Mouse (Mus musculus) heart, embryonic 10.5 days (tissue): ENCODE results near the gene Pamr1. TPM values are rescaled to one million over a fixed set of nuclear protein-coding genes. Genes with fewer than 3 reads are reported as not detected.

Experiments used
- DNase-seq: peaks from one replicate; pipeline ENCODE4 v3.0.0-alpha.2; 2017; ENCODE audit warnings: low spot score
- H3K27ac ChIP-seq: fragments of 300-500 bp; sonication (generic); 2 replicates; pipeline ENCODE4 v1.5.1; 2016; ENCODE audit warnings: mild to moderate bottlenecking
- H3K27me3 ChIP-seq: fragments of 300-500 bp; sonication (generic); 2 replicates; pipeline ENCODE4 v1.6.1; 2016; ENCODE audit warnings: mild to moderate bottlenecking; ENCODE audit not compliant: poor library complexity, insufficient read depth, severe bottlenecking
- H3K36me3 ChIP-seq: fragments of 300-500 bp; sonication (generic); 2 replicates; pipeline ENCODE4 v1.6.1; 2016; ENCODE audit warnings: mild to moderate bottlenecking, moderate library complexity
- H3K4me1 ChIP-seq: fragments of 300-500 bp; sonication (generic); 2 replicates; pipeline ENCODE4 v1.6.1; 2016; ENCODE audit warnings: mild to moderate bottlenecking
- H3K4me3 ChIP-seq: fragments of 300-500 bp; sonication (generic); 2 replicates; pipeline ENCODE4 v1.5.1; 2016; ENCODE audit warnings: mild to moderate bottlenecking, moderate library complexity
- H3K9me3 ChIP-seq: fragments of 300-500 bp; sonication (generic); 2 replicates; pipeline ENCODE4 v1.6.1; 2016; ENCODE audit warnings: mild to moderate bottlenecking, moderate library complexity
- WGBS: fragments of 180-500 bp; shearing (Covaris S2); methylation state at CpG from one replicate; pipeline ENCODE4 v1.1.7; 2016; 5-methylcytosine and 5-hydroxymethylcytosine counted together
- polyA plus RNA-seq: library from polyadenylated mRNA; unstranded; fragments of >200 nt; fragmentation: Nextera tagmentation; extraction: Ambion mirVana; gene quantifications from 2 replicates; pipeline ENCODE4 v1.2.1, GENCODE M21; 2016

Pamr1 gene
- polyA plus RNA-seq, 1 experiment from 2014 or later, result 1.9 TPM

- Histone ChIP-seq H3K4me1 (peaks cover 18% of the 10 kb centered on the region), H3K9me3 (no peaks in the 10 kb centered on the region), H3K27me3 (peaks cover 24% of the 10 kb centered on the region), H3K36me3 (no peaks in the 10 kb centered on the region), H3K27ac (no peak overlapping the region), H3K4me3 (no peak overlapping the region)
- 38% methylated on average over 5 of the region's 5 CpGs for WGBS
- DNase-seq, result peak; percentile 63
Measured at GRCm38 (mm10) chr2:102552095-102552537, 2.3 kb downstream of the Pamr1 start.

GRCm38 (mm10) chr2:102557085-102557484 lies 7.3 kb downstream of the Pamr1 start:
- Histone ChIP-seq H3K4me1 (no peaks in the 10 kb centered on the region), H3K4me3 (no peak overlapping the region), H3K9me3 (no peaks in the 10 kb centered on the region), H3K27ac (no peak overlapping the region), H3K36me3 (no peaks in the 10 kb centered on the region), H3K27me3 (no peaks in the 10 kb centered on the region)
- peak; percentile 14 for DNase-seq
- 65% methylated on average over 4 of the region's 4 CpGs for WGBS

DNA sequence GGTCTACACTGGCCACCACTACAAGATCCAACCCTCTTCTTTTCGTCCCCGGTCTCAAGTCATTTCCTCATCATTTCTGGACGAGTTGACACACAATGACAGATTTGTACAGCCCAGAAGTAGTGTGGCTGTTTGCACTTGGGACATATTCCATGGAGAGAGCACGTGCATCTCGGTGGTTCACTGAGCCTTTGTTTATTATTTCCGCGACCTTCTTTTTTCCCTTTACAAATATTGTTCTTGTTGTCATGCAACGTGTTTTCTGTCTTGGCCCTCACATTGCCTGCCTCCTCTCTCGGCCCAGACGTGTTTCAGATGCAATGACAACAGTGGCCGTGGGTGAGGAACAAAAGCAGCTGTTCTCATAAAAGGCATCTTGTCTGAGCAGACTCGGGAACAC lies 9.2 kb downstream of the Pamr1 start:
- DNase-seq, result peak; percentile 66
- Histone ChIP-seq H3K4me1 (no peaks in the 10 kb centered on the region), H3K27ac (no peak overlapping the region), H3K4me3 (no peak overlapping the region), H3K36me3 (no peaks in the 10 kb centered on the region), H3K27me3 (no peaks in the 10 kb centered on the region), H3K9me3 (no peaks in the 10 kb centered on the region)
- 81% methylated on average over 12 of the region's 12 CpGs for WGBS

DNA sequence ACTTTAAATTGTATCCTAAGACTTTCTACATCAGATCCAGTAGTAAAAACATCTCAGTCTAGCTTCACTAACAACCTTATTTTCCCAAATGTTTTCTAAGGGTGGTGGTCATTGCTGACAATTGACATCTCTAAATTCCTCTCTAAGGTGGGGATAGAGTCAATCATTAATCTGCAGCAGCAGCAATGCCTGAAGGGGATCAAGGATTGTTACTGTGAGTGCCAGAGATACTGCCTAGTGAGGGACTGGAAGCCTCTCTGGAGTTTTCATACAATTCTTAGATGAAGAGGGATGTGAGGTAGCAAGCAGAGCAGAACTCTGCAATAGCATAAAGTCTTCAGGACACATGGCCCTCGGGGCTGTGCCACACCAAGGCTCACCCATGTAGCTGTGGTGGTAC lies 14.0 kb downstream of the Pamr1 start:
- WGBS, result 58% methylated on average over 1 of the region's 1 CpGs
- Histone ChIP-seq H3K27ac (no peak overlapping the region), H3K27me3 (no peaks in the 10 kb centered on the region), H3K36me3 (no peaks in the 10 kb centered on the region), H3K4me3 (no peak overlapping the region), H3K4me1 (no peaks in the 10 kb centered on the region), H3K9me3 (no peaks in the 10 kb centered on the region)
- no peak for DNase-seq

DNA sequence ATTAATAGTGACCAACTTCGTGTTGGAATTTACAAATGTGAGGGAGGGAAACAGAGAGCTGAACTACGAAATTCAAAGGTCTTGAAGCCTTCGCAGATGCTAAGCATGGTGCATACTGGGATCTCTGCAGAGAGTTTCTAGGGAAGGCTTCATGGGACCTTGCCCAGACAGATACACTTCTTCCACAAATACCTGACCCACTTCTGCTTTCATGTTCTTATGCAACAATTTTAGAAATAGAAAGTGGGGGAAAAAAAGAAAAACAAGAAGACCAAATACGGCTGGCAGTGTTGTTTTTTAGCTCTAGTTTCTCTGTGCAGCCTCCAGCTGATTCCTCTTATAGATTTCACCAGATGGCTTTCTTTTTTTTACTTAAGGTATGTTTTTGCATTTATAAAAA lies 29.4 kb downstream of the Pamr1 start:
- Histone ChIP-seq H3K27me3 (no peaks in the 10 kb centered on the region), H3K9me3 (no peaks in the 10 kb centered on the region), H3K36me3 (no peaks in the 10 kb centered on the region), H3K4me3 (no peak overlapping the region), H3K27ac (no peak overlapping the region), H3K4me1 (no peaks in the 10 kb centered on the region)
- DNase-seq, result no peak
- WGBS, result 78% methylated on average over 4 of the region's 4 CpGs

- peak; percentile 74 for DNase-seq
- no peaks in the 10 kb centered on the region for H3K36me3 ChIP-seq
- no peak overlapping the region for H3K4me3 ChIP-seq
- H3K27me3 ChIP-seq, result no peaks in the 10 kb centered on the region
- WGBS, result 35% methylated on average over 2 of the region's 2 CpGs
- no peak overlapping the region for H3K27ac ChIP-seq
- H3K9me3 ChIP-seq, result no peaks in the 10 kb centered on the region
- no peaks in the 10 kb centered on the region for H3K4me1 ChIP-seq
Measured at GRCm38 (mm10) chr2:102589977-102590376, 40.2 kb downstream of the Pamr1 start.

DNA sequence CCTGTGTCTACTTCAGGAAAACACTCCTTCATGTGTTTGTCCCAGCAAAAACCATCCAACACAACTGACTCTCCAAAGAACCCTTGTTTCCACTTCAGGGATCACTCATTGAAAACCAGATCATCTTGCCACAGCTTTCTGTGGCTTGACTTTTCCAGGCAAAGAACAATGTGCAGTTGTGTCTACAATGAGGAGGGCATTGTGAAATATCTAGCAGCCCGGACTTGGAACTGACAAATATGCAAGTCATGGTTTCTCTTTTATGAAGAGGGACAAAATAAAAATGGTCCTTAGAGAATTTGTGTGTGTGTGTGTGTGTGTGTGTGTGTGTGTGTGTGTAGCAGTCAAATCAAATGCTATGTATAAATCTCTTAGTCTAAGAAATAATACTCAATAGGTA lies 44.7 kb downstream of the Pamr1 start:
- no peak overlapping the region for H3K27ac ChIP-seq
- H3K36me3 ChIP-seq, result no peaks in the 10 kb centered on the region
- H3K4me3 ChIP-seq, result no peak overlapping the region
- peaks cover 8% of the 10 kb centered on the region for H3K4me1 ChIP-seq
- DNase-seq, result no peak
- no peaks in the 10 kb centered on the region for H3K9me3 ChIP-seq
- 0 out of 2 replicates have a peak, but pooled peaks cover 4% of the 10 kb centered on the region for H3K27me3 ChIP-seq
- 75% methylated on average over 1 of the region's 1 CpGs for WGBS

DNA sequence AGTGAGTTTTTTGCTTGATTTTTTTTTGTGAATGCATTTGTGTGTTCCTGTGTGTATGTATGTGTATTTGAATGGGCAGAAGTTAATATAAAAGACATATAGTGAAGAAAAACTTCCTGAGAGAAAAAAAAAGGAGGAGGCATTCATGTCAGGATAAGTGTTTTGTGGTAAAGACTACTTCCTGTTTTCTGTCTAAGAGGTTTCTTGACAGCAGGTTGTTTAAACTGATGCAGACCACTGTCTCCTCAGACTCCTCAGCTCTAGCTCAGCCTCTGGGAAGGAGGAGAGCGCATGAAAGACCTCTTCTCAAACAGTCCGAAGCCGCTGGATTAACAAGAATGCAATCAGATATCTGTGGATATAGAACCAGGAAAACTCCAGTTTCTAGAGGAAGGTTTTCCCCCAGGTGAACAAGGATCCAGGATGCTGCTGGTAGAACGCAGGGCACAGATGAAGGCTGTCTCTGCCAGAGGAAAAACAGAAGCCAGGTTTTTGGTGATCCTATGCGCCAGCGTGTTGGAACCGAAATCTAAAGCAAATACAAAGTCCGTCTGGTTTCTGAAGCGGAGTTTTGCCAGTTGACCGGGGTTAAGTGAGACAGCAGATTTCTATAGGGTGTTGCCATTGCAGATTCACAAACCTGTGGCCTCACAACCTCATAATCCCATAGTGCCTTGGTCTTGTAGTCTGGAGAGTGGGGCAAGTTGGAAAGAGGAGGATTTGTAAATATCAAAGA lies 45.8 kb downstream of the Pamr1 start:
- H3K27ac ChIP-seq, result no peak overlapping the region
- peak; percentile 56 for DNase-seq
- peaks cover 9% of the 10 kb centered on the region for H3K4me1 ChIP-seq
- H3K36me3 ChIP-seq, result no peaks in the 10 kb centered on the region
- H3K9me3 ChIP-seq, result no peaks in the 10 kb centered on the region
- 91% methylated on average over 10 of the region's 10 CpGs for WGBS
- H3K4me3 ChIP-seq, result no peak overlapping the region
- H3K27me3 ChIP-seq, result 0 out of 2 replicates have a peak, but pooled peaks cover 4% of the 10 kb centered on the region

- no peak for DNase-seq
- H3K27me3 ChIP-seq, result 0 out of 2 replicates have a peak, but pooled peaks cover 4% of the 10 kb centered on the region
- no peaks in the 10 kb centered on the region for H3K36me3 ChIP-seq
- WGBS, result 27% methylated on average over 2 of the region's 2 CpGs
- peak overlapping the region; percentile 32 for H3K4me3 ChIP-seq
- H3K9me3 ChIP-seq, result no peaks in the 10 kb centered on the region
- peaks cover 9% of the 10 kb centered on the region for H3K4me1 ChIP-seq
- H3K27ac ChIP-seq, result no peak overlapping the region
Measured at GRCm38 (mm10) chr2:102598911-102599721, 49.3 kb downstream of the Pamr1 start.

DNA sequence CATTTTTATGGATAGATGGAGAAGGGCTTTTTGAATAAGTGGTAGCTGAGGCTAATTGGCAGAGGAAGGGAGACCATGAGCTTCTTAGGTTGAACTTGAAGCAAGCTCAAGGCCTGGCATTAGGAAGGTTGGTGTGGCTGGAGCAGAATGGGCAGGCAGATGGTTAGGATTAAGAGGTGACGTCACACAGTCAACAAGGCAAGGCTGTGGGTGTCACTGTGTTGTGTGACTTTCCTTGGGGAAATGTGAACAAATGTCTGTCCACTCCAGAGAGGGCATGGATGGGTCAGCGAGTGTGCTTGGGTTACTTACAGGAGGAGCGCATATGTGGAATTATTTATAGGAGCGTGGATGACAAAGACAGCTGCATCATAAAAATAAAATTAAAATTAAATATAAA lies 50.7 kb downstream of the Pamr1 start:
- H3K4me1 ChIP-seq, result peaks cover 9% of the 10 kb centered on the region
- WGBS, result 81% methylated on average over 4 of the region's 4 CpGs
- no peak for DNase-seq

GRCm38 (mm10) chr2:102610485-102610884 lies 60.7 kb downstream of the Pamr1 start:
- H3K4me1 ChIP-seq, result no peaks in the 10 kb centered on the region
- H3K27ac ChIP-seq, result no peak overlapping the region
- no peaks in the 10 kb centered on the region for H3K9me3 ChIP-seq
- WGBS, result 86% methylated on average over 4 of the region's 4 CpGs
- DNase-seq, result no peak
- no peaks in the 10 kb centered on the region for H3K27me3 ChIP-seq
- no peak overlapping the region for H3K4me3 ChIP-seq
- no peaks in the 10 kb centered on the region for H3K36me3 ChIP-seq

More for the DNA sequence above, 50.7 kb downstream of the Pamr1 start:
- H3K27ac ChIP-seq, result no peak overlapping the region
- H3K4me3 ChIP-seq, result no peak overlapping the region
- 0 out of 2 replicates have a peak, but pooled peaks cover 4% of the 10 kb centered on the region for H3K27me3 ChIP-seq
- no peaks in the 10 kb centered on the region for H3K9me3 ChIP-seq
- no peaks in the 10 kb centered on the region for H3K36me3 ChIP-seq

DNA sequence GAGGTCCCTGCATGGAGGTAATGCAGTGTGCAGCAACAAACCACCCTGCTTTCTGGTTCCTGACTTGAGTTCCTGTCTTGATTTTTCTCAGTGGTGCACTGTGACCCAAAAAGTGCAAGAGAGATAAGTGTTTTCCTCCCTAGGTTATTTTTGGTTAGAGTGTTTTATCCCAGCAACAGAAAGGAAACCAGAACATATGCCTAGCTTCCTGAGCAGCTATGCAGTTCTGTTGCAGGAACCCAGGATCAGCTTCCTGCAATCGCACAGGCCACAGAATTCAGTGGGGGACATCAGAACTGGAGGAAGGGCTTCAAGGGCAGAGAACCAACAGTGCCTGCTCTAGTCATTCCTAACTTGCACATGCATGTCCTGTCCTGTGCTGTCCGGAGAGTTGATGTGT lies 66.8 kb downstream of the Pamr1 start:
- WGBS, result 65% methylated on average over 2 of the region's 2 CpGs
- no peak overlapping the region for H3K4me3 ChIP-seq
- H3K27ac ChIP-seq, result no peak overlapping the region
- no peaks in the 10 kb centered on the region for H3K9me3 ChIP-seq
- H3K36me3 ChIP-seq, result no peaks in the 10 kb centered on the region
- H3K27me3 ChIP-seq, result no peaks in the 10 kb centered on the region
- H3K4me1 ChIP-seq, result no peaks in the 10 kb centered on the region
- DNase-seq, result no peak

DNA sequence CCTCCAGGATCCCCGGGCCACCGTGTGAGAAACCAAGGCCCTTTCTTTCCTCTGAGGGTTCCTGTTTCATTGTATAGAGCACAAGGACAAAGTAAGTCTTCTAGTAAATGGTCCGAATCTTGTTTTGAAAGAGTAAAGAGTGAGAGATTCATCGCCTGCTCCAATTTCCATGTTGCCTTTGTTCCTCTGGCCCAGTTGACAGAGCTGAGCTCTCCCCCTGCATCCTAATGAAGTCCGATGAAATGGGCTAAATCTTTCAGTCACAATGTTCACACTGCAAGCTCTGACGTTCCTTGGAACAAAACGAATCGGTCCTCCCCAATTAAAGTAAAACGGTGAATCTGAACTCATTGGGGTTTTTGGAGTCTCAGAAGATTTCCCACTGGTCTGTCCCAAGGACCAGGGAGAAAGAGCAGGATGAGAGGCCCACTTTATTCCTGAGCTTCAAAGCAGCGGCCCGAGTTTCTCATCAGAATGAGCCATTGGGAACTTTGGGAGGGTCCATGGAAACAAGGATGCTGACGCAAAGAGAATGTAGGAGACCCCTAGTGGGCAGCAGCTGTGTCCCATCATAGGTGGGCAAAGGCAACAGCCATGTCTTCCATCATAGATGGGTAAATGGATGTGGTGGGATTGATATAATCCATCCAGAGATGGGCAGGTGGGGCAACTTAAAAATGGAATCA lies 71.1 kb downstream of the Pamr1 start:
- no peak for DNase-seq
- Histone ChIP-seq H3K9me3 (no peaks in the 10 kb centered on the region), H3K27ac (no peak overlapping the region), H3K27me3 (no peaks in the 10 kb centered on the region), H3K36me3 (no peaks in the 10 kb centered on the region), H3K4me1 (no peaks in the 10 kb centered on the region), H3K4me3 (no peak overlapping the region)
- 82% methylated on average over 12 of the region's 12 CpGs for WGBS
